Mouse (Mus musculus) G1E (cell line): ENCODE measurements around the gene Hspa1b. TPM values are rescaled to one million over a fixed set of nuclear protein-coding genes. Genes with fewer than 3 reads are reported as not detected.
"Not testable (repeated sequence)": the region's sequence is repeated elsewhere in the genome, so short reads cannot be mapped to it uniquely, and the experiment has no call there.

Source experiments
- ATAC-seq: 2 replicates; pipeline ENCODE4 v1.8.0; 2016; ENCODE audit warnings: mild to moderate bottlenecking; ENCODE audit not compliant: insufficient number of reproducible peaks, poor library complexity, low FRiP score, severe bottlenecking; ENCODE audit errors: extremely low read depth
- DNase-seq: peaks from one replicate; pipeline ENCODE4 v3.0.0; 2012; ENCODE audit warnings: low spot score
- H3K27me3 ChIP-seq: 2 replicates; pipeline ENCODE4 v1.6.1; 2012; ENCODE audit warnings: mild to moderate bottlenecking, low read length, inconsistent platforms; ENCODE audit not compliant: insufficient read depth
- H3K36me3 ChIP-seq: replicated peaks from 2 replicates; pipeline ENCODE3; 2012; ENCODE audit warnings: mild to moderate bottlenecking, inconsistent platforms
- H3K4me1 ChIP-seq: 2 replicates; pipeline ENCODE4 v1.6.1; 2012; ENCODE audit warnings: low read depth, low read length, inconsistent platforms, mixed read lengths; ENCODE audit not compliant: insufficient read depth
- H3K4me3 ChIP-seq: 2 replicates; pipeline ENCODE4 v1.5.1; 2012; ENCODE audit warnings: low read depth, mild to moderate bottlenecking, inconsistent platforms, low read length, moderate library complexity, mixed read lengths
- H3K9me3 ChIP-seq: replicated peaks from 2 replicates; pipeline ENCODE4 v1.6.1; 2012; ENCODE audit warnings: inconsistent platforms
- CTCF ChIP-seq: IDR thresholded peaks from 2 replicates; pipeline ENCODE4 v1.5.1; 2012; ENCODE audit warnings: low read depth, low read length, inconsistent platforms, mixed read lengths
- GATA1 ChIP-seq: IDR thresholded peaks from 2 replicates; pipeline ENCODE4 v1.6.1; 2012; ENCODE audit warnings: borderline replicate concordance, low read length, inconsistent platforms, mixed read lengths
- GATA2 ChIP-seq: IDR thresholded peaks from 2 replicates; pipeline ENCODE4 v1.6.1; 2012; ENCODE audit warnings: low read depth, low read length, inconsistent platforms, borderline replicate concordance
- POLR2AphosphoS5 ChIP-seq: IDR thresholded peaks from 2 replicates; pipeline ENCODE4 v1.6.1; 2012; ENCODE audit warnings: low read depth, low read length, inconsistent platforms; ENCODE audit not compliant: insufficient replicate concordance
- TAL1 ChIP-seq: conservative IDR thresholded peaks from 2 replicates; pipeline ENCODE4 v1.6.1; 2012; ENCODE audit warnings: low read depth, low read length, inconsistent platforms, mixed read lengths
- polyA plus RNA-seq: library from polyadenylated mRNA; stranded (reverse); fragments of >175 nt; gene quantifications from 2 replicates; pipeline ENCODE4 v1.2.3, GENCODE M21; 2012
- total RNA-seq, 2 experiments: library from RNA; stranded (forward) in 1 of 2; stranded (reverse) in 1 of 2; fragments of 200-1000 nt in 1 of 2; fragments of >200 nt in 1 of 2; fragmentation: Nextera tagmentation in 1 of 2; gene quantifications; 2 replicates each; pipeline ENCODE4 v1.2.3; 2014 to 2017

Gene Hspa1b
- total and polyA plus RNA-seq, 3 experiments: 0.11 to 0.93 TPM; not detected in 1

DNA sequence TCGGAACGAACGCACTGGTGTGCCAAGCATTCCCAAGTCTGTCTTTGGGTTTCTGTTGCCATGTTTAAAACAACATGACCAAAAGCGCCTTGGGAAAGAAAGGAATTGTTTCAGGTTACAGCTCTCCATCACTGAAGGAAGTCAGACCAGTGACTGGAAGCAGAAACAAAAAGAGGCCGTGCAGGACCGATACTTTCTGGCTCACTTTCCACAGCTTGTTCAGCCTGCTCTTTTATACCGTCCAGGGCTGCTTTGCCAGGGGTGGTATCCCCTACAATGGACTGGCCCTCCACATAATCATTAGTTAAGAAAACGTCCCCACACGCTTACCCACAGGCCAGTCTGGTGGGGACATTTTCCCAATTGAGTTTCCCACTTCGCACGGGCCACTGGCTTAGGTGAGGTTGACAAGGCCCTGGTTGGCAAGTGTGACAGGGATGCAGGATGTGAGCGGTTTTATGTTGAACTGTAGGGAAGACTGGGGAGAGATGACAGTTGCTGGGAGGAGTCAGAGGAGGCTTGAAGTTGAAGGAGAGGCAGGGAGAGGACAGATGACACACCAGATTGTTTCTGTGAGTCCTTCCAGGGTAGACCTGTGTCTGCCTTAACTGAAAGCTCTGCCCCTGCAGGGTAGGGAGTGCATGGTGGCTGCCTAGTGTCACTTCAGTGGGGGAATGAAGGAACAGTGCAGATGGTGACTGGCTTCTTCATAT lies 43.3 kb upstream of the Hspa1b start:
- TF ChIP-seq POLR2AphosphoS5 (peak; percentile 80; the same call in 1 of the 2 replicates), CTCF (no peak)
- DNase-seq: peak; percentile 62
- peaks cover 3% of the 10 kb centered on the region; the same call in 1 of the 2 replicates for H3K27me3 ChIP-seq
- peaks cover 70% of the 10 kb centered on the region for H3K36me3 ChIP-seq
- H3K4me3 ChIP-seq: peak overlapping the region; percentile 76
- H3K9me3 ChIP-seq: peaks cover 26% of the 10 kb centered on the region
- ATAC-seq: peak; percentile 59
- peaks cover 78% of the 10 kb centered on the region for H3K4me1 ChIP-seq

DNA sequence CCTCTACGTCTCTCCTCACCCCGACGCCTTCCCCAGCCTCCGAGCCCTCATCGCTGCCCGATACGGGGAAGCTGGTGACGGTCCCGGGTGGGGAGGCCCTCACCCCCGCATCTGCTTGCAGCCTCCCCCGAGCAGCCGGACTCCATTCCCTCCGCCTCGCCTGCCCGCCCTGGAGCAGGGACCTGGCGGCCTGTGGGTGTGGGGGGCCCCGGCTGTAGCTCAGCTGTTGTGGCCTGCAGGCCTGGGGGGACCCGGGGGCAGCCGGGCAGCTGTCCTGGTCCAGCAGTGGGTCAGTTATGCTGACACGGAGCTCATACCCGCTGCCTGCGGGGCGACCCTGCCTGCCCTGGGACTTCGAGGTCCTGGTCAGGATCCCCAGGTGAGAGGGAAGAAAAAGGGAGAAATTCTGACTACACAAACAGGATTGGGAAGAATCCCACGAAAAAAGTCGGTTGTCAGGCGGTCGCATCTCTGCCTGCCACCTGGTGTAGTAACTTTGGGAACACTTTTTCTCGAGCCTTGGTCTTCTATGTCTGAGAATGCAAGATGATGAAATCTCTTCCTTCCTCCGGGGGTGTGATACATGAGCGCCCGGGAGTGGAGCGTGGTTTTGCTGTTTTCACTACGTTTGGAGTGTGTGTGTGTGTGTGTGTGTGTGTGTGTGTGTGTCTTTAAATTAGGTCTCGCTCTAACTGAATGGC lies 42.6 kb upstream of the Hspa1b start:
- DNase-seq (no peak), ATAC-seq (no peak)
- Histone ChIP-seq H3K36me3 (peaks cover 69% of the 10 kb centered on the region), H3K4me1 (peaks cover 79% of the 10 kb centered on the region), H3K9me3 (peaks cover 29% of the 10 kb centered on the region), H3K4me3 (peak overlapping the region; percentile 76), H3K27me3 (peaks cover 3% of the 10 kb centered on the region; the same call in 1 of the 2 replicates)
- TF ChIP-seq GATA1 (no peak), POLR2AphosphoS5 (no peak), GATA2 (no peak), TAL1 (no peak), CTCF (no peak)

DNA sequence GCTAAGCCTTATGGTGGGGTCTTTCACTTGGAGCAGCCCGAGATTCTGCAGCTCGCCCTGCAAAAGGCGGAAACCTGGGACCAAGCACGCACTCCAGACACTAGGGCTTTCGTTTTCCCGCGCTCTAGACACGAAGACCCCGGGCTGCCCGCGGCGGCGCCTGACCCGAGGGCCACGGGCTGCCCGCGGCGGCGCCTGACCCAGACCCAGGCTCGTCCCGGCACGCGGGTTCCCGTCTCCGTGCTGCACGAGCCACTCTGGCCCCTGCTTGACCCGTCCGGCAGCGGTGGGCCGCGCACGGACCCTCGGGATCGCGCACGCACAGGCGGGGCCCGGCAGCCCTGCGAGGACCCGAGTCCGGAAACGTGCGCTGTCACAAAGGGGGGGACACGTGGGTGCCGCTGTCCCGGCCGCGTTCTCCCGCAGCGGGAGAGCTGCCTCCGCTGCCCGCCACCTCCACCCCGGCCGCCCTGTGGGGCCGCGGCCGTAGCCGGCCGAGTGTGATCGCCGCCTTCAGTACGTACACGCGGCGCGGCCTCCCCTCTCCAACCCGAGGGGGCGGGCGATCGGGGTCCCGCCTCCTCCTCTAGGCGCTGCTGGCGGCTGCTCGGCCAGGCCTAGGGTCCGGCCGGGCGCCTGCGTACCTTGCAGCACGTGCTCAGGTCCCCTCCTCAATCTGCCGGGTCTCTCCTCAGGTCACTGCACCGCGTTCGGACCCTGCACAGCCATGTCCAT lies 41.8 kb upstream of the Hspa1b start, which contains the start of gene Vars:
Gene Vars (plus strand): TSS at position 271 of the 735 bp plus-strand sequence.
- Histone ChIP-seq H3K36me3 (peaks cover 72% of the 10 kb centered on the region), H3K27me3 (peaks cover 3% of the 10 kb centered on the region; the same call in 1 of the 2 replicates), H3K4me1 (peaks cover 82% of the 10 kb centered on the region), H3K4me3 (peak within 1 kb of the TSS; percentile 76), H3K9me3 (peaks cover 32% of the 10 kb centered on the region)
- TF ChIP-seq GATA2: no peak
- DNase-seq (peak; percentile 70), ATAC-seq (no peak)

DNA sequence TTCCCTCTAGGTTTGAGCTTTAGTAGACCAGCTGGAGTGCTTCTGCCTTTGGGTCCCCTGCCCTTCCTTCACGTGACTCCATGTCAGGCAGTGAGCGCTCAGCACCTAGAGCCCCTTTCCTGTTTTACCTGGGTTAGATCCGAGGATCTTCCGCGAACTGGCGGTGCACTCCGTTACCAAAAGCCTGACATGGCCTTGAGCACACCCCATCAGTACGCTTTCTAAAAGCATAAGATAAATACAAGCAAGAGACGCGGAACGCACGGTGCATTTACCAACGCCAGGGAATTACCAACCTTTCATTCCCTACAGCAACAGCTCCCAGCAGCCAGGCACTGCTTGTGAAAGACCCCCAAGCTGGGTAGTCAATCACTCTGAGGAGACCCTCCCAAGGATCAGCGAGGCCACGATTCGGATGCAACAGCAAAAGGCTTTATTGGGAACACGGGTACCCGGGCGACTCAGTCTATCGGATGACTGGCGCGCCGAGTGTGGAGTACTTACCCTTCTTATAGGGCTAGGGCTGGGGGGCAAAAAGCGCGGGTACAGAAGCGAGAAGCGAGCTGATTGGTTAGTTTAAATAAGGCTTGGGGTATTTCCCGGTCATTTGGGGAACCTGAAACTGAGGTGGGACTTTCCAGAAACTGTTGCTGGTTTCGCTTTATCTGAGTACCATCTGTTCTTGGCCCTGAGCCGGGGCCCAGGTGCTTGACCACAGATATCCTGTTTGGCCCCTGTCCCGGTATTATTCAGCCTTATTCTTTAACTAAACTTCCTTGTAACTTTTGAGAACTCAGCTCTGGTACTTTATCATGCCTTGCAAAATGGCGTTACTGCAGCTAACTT lies 41.1 kb upstream of the Hspa1b start:
- H3K27me3 ChIP-seq, DNase-seq, ATAC-seq: not testable (repeated sequence)
- Histone ChIP-seq H3K4me3 (peak overlapping the region; percentile 76), H3K4me1 (peaks cover 74% of the 10 kb centered on the region), H3K36me3 (peaks cover 65% of the 10 kb centered on the region), H3K9me3 (peaks cover 32% of the 10 kb centered on the region)
- peak; percentile 44; the same call in 1 of the 2 replicates for TF ChIP-seq TAL1

DNA sequence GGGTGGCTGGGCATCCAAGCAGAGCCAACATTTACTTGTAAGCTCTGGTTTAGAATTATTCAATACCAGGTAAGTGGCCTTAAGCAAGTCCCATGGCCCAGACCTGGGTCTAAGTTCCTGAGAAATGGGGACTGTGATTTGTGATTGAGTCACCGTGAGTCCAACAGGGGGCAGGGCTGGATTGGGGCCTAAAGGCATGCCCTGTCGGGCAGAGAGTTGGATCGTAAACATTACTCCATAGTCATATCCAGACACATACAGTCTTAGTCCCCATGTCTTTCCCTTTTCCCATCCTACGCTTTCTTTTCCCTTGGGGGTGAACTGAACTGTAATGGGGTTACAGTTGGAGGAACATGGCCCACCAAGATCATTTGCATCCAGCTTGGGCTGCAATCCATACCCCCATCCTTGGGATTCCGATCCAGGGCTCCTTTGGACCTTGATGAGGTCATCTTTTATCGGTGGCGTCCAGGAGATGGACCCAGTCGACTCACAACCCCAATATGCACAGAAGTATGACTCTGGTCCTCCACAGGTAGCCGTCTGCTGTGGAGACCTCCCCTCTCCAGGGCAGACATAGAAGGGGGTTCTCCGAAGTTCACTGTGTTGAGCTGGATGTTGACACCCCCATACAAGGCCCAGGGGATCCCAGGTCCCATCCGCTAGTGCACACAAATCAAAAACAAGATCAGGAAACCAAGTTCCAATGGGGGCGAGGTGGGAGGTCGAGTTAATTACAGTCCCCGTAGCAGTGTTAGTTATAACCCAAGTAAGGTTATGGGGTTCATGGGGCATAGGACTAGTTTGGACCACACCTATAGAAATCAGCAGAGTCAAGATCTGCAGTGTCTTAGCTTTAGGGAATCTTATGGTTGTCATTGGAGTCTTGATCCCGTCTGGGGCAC lies 39.7 kb upstream of the Hspa1b start:
- Histone ChIP-seq H3K9me3 (peaks cover 32% of the 10 kb centered on the region), H3K27me3 (no peaks in the 10 kb centered on the region), H3K4me1 (peaks cover 61% of the 10 kb centered on the region), H3K36me3 (peaks cover 58% of the 10 kb centered on the region), H3K4me3 (peak overlapping the region; percentile 66)
- no peak for TF ChIP-seq TAL1
- TF ChIP-seq GATA1: no peak
- no peak for TF ChIP-seq POLR2AphosphoS5
- TF ChIP-seq CTCF: no peak
- TF ChIP-seq GATA2: no peak
- no peak for DNase-seq
- no peak for ATAC-seq
